Mouse (Mus musculus) heart, postnatal 4 days (tissue): ENCODE results near the gene Dnah9. TPM values are rescaled to one million over a fixed set of nuclear protein-coding genes. Genes with fewer than 3 reads are reported as not detected.

ENCODE experiments used
- DNase-seq: peaks from one replicate; pipeline ENCODE4 v3.0.0; 2021
- total RNA-seq, 2 experiments: library from RNA; stranded (reverse); gene quantifications; 2 replicates each; pipeline ENCODE4 v1.2.3; 2021

The Dnah9 gene
- not detected for total RNA-seq

DNA sequence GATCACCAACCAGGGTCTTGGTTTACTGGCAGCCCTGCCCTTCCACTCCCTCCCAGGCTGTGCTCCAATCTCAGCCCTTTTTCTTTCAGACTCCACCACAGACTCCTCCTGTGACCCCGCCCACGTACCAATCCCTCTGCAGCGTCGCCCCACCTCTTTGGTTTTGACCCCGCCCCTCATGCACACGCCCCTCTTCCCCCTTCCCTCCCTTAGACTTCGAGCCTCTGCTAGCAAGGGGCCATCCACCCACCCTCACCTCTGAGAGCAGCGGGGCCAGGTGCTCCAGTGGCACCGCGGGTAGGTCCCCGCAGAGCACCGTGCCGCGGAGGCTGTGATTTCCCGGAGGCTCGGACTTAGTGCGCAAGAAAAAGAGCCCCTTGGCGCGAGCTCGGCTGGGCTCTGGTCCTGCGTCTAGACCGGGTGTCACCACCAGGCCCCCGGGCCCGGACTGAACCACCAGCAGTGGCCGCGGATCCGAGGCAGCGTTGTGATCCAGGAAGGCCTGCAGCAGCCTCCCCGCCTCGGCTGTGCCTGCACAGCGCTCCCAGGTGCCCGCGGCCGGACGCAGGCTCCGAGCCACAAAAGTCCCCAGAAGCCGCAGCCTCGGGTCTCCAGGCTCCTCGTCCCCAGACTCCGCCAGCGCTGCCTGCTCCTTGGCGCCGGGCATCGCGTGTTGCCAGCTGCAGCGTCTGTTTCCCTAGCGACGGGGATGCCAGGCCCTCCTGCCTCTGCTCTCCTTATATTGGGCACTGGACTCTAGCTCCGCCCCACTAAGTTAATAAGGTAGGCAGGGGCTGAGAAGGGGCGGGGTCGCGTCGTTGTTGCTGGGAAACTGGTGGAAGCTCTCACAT lies at the start of gene Dnah9:
TSS of gene Dnah9 (minus strand) at position 751 of the 851 bp plus-strand sequence.
- peak; percentile 69 for DNase-seq

DNA sequence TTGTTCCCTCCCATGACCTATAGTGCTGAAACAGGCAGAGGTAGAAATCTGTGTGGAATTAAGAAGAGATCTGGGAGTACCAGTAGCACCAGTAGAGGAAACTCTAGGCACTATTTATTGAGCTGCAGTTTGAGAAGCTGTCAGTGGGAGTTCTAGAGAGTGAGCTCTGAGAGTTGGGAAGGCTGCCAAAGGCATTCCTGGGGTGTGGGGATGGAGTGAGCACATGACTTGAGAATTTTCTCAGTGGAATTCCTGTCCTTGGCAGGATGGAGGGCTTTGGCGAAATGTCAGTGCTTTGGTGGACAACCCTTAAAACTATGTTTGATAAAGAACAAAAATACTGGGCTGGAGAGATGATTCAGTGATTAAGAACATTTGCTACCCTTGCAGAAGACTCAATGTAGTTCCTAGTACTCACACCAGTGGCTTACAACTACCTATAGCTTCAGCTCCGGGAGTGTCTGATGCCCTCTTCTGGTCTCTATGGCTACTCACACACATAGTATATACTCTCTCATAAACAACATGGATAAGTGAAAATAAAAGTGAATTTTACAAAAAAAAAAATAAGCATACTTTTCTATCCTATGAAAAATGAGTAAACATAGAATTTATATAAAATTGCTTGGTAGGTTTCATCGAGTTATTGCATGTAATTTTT lies 20.4 kb upstream of the Dnah9 start:
- peak; percentile 85 for DNase-seq

DNA sequence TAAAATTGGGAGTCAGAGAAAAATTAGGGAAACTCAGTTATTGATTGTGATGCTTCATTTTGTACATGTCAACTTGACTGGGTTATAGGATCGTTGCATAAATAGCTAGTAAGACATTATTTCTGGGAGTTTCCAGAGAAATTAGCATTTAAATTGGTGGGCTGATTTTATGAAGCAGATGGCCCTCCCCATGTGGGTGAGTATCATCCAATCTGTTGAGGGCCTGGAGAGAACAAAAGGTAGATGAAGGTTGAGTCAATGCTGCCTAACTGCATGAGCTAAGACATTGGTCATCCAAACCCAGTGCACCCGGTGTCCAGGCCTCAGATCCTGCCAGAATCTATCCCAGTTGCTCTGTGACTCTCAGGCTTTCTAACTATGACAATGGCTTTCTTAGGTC lies 19.8 kb upstream of the Dnah9 start:
- DNase-seq: no peak

DNA sequence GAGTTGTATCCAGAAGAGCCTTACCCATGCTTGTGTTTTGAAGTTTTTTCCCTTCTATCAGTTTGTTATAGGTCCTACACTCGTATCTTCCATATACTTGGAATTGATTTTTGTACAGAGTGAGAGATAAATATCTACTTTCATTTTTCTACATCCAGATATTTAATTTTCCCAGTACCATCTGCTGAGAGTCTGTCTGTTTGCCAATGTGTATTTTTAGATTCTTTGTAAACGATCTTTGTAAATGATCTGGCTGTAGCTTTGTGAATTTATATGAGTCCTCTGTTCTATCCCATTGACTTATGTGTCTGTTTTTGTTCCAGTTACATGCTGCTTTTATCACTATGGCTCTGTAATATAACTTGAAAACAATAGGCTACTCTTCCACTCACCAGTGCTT lies 9.4 kb upstream of the Dnah9 start:
- no peak for DNase-seq

DNA sequence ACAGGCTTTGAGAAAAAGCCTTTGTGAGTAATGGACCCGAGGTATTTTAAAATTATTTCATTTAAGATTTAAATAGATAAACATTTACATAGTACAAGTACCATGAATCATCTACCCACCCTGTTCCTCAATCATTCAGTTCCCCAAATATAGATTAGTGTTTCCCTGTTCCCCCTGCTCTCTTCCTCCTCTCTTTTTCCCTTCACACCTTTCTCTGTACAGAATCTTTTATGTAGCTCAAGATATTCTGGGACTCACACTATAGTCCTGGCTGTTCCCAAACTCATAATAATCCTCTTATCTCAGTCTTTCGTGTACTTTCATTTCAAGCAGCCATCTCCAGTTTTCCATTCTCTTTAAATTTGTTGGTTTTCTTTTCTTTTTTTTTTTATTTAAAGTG lies 4.3 kb downstream of the Dnah9 start:
- no peak for DNase-seq

DNA sequence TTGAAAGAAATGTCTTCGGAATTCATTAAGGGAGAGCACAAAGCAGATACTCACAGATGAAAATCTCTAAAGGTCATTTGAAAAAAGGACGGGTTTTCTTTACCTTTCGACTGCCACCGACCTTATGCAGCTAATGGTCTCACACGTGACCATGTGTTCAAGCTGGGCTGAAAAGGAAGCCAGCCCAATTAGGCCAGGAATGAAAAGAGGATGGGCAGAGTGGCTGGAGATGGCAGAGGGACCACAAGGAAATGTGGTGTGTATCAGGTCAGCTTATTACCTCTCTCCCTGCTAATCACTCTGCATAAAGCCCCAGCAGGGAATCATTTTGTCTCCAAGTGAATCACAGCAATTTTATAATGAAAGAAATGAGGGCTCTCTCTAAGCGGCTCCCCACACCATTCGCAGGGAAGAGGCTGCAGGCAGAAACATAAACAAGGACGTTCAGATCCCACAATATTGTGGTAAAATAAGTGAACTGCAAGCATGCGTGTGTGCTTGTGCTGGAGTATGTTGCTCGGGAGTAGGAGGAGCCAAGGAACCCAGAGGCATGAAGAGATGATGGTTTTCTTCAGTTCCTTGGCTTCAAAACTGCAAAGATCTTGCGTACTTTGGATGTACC lies 27.6 kb downstream of the Dnah9 start:
- DNase-seq: no peak

DNA sequence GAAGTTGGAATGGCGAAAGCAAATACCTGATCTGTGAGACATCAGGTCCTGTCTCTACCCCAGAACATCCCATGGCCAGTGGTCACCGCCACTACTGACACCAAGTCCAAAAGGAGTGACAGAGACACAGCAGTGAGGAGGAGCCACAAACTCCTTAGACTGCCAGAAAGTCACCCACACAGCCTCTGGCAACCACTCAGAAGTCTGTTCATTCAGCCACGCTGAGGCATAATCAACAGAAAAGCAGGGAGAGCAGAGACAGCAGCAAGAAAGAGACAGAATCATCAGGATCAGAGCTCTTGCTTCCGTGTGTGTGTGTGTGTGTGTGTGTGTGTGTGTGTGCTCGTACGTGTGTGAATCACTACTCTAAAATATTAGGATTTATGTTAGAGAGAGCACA lies 33.5 kb downstream of the Dnah9 start:
- DNase-seq: no peak

DNA sequence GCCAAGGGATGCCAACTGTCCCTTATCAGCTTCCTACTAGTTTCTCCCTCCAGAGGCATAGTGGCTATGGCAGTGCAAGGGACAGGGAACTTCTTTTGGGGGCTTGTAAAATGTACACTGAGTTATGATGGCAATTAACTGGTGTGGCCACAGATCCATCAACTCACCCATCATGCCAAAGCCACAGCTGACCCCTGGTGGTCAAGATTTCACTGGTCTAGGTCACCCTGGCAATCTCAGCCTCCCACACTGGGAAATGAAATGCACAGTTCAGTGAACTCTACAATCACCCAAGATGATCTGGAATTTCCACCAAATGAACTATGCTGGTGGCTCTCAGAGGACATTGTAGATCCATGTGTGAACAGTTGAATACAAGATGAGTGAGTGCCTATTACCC lies 42.2 kb downstream of the Dnah9 start:
- DNase-seq: no peak

DNA sequence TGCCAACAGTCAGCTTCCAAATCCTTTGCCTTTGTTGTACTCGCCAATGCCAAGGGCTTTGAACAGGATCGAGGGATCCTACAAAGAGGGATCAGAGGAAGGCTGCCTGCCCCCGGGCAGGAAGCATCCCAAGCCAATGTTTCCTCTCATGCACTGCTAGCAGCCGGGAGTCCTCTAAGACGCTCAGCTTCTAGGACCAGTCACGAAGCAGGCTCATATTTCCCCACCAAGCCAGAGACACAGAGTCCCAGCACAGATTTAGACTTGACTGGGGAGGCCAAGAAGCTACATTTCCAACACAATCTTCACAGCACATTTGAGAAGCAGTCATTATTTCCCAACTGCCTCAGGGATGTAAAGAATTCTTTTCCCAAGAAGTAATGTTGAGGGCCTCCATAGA lies 43.9 kb downstream of the Dnah9 start:
- no peak for DNase-seq

DNA sequence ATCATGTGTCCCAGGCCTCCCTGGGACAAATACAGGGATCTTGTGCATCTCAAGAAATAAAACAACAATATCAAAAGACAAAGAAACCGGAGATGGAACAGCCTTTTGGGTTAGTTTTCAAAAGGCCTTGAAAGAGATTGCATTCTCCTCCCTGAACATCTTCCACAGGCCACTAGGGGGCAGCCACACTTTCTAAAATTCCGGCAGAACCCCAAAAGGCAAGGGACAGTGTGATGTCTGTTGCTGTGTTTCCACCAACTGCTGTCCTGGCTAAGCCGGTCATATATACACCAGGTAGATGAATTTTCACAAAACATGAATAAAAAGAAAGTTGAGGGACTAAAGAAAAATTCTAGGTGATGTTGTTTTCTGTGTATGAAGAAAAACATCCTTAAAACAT lies 46.3 kb downstream of the Dnah9 start:
- DNase-seq: peak; percentile 64

DNA sequence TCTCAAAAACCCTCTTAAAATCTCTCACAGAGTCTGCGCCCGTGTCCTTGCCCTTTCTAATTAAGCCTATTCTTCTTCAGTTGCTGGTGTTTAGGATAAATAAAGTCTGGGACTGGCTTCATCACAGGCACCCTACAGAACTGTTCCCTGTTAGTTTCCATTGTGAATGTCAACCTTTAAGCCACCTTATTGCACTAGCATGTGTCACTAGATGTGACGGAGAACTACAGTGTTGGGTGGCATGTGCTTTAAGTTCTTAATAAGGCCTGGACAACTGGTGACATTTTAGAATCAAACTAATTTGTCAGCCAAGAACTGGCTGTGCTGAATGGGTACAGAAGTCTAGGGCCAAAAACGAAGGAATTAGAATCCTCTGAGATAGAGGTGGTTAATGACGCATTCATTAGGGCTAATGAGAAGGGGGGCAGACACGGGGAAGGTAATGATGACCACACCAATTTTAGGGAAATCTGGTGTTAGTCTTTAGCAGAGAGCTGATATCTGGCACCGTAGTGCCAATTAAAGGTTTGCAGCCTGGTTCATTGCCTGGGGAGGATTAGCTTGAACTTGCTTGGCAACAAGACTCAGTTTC lies 84.6 kb downstream of the Dnah9 start:
- no peak for DNase-seq

DNA sequence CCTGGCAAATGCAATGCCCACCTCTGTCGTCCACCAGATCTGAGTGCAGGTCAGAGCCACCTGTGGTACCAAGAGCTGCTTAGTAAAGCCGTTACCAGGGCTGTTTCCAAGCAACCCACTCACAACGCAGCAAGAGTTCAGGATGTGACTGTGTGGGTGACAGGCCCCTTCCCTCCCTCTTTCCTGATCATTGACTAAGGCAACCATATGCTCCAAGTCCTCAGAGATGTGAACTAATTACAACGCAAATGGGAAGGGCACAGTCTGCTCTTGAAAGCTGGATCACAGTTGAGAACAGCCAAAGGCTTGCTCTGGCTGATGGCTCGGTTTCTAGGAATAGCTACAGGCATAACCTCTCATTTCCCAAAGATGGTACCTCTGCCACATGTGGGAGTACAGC lies 95.4 kb downstream of the Dnah9 start:
- no peak for DNase-seq

DNA sequence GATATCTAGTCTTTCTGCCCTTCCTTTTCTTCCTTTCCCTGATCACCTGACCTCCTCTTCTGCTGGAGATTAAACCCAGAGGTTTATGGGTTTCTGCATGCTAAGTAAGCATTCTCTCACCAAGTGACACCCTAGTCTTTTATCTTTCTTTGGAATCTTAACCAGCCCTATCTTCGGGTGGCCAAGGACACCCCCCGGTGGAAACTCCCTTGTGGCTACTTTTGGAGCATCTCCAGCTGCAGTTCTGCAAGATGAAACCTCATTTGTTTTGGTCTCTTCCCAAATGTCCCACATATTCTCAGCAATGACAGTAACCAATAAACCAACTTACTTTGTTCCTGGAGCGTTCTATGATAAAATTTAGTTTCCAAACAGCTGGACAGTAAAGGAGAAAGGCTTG lies 109.4 kb downstream of the Dnah9 start:
- DNase-seq: no peak

DNA sequence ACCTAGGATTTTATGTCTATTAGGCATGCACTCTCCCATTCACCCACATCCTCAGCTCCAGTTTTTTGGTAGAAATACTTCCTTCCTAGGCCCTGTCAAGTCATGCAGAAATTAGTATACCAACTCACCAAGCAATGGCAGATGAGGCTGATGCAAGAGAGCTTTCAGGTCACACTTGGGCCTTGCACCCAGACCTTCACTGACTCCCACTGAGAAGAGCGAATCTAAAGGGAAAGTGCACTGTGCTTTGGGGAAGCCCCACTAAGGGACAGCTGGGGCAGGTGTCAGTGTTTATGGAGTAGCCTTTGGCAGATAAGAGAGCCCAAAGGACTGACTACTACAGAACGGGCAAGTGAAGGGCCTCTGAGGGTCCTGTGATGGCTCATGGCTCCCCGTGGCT lies 117.1 kb downstream of the Dnah9 start:
- DNase-seq: no peak

DNA sequence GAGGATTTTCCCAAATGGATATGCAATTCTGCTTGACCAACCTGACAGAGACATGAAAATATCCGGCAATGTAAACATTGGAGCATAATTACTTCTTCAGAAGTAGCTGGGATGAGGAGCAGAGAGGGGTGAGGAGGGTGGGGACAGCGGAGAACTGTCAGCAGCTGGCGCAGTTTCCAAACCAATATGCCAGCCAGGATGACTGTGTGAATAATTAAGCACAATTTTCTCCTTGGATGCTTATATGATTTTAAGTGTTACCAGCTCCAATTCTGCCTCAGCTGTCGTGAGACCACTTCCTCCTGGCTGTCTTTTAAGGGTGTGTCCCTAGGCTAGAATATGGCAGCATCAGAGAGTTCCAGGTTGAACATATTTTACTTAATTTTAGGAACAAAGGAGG lies 119.2 kb downstream of the Dnah9 start:
- DNase-seq: no peak

DNA sequence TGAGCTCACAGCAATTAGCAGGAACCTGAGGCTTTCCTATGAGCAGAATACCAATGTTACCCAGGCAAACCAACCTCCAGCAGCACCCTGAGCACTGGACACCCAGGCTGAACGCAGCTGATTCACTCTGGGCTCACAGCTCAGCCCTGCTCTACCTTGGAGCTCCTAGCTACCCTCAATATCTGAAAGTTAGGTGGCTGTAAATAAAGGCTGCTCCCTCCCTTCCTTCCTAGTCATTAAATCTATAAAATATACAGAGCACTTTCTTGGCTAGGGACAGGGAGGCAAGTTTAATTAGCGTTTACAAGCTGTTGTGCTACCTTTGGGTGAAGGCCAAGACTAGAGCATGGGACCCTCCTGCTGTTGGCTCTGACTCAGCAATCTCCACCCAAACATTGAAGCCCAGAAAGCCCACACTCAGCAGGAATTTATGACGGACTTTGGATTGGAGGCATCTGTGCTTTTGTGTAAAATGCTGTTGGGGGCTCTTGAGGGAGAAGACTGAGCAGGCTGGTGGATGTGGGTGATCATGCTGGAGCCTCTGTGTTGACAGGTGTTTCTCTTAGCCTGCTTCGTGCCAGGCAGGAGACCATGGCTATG lies 121.7 kb downstream of the Dnah9 start:
- DNase-seq: no peak

DNA sequence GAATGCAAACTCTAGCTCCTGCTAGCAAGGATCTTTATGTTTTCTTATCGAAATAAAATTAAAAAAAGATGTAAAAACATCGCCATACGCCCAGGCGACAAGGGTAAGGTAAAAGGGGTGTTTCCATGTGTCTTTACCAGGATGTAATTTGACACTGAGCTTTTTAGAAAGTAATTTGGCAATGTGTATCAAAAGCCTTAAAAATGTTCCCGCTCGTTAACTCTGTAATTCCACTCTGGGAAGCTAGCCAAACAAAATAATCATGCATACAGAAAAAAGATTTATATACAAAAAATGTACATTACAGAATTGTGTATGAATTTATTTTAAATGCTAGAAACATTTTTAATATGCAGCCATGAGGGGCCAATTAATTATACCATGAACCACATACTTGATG lies 124.7 kb downstream of the Dnah9 start:
- DNase-seq: no peak

DNA sequence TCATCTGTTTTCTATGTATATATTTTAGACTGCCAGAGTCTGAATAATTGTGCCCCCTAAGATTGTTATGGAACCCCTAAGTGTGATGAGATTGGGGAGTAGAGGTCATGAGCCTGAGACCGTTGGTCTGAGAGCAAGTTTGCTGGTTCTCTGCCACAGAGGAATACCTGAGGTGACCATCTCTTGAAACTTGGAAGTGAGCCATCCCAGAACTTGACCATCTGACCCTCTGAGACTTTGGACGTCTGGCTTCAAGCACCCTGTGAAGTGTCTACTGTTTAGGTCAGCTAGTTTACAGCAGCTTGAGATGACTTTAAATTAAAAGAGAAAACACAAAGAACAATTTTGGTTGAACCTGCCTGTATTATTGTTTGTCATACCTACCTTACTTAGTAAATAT lies 125.8 kb downstream of the Dnah9 start:
- no peak for DNase-seq

DNA sequence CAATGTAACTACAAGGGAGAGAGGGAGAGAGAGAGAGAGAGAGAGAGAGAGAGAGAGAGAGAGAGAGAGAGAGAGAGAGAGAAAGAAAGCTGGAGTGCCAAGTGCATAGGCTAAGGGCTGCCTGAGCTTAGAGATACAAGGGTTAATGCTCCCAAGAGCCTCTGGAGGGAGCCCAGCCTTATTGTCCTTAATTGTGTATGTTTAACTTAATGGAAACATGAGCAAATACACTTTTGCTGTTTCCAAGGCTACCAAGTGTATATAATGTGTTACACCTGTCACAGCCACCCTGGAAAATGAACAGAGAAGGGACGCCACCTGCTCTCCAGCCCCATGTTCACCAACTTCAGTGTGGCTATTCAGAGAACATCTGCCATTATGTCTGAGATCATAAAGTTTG lies 142.6 kb downstream of the Dnah9 start:
- no peak for DNase-seq

DNA sequence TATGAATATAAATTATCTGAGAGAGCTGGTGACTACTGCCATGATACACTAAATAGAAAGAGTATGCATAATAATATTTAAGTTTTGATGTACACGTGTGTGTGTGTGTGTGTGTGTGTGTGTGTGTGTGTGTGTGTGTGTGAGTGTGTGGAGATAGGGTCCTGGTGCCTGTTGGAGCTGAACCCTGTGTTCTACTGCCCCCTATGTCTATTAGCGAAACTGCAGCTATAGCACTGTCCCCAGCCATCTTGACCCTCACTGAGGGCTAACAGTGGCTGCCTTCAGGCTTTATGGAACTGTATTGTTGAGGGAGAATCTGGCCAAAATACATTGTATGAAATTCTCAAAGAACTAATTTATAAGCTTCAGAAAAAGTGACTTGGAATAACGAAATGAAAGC lies 192.5 kb downstream of the Dnah9 start:
- no peak for DNase-seq

DNA sequence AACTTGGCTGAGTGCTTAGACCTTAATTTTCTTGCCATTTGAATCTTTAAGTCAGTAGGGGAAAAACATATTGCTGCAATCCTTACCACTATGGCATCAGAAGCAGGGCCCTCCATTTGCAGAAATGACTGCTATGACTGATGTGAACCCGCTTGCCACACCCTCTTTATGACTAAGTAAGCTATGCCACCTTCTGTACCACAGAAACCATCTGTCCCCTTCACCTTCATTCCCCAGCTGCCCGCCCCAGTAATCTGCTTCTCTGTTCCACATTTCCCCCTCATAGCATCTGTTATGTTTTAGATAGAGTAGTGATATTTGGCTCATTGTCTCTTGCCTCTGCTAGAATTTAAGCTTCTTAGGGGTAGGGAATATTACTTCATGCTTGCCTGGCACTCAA lies 237.6 kb downstream of the Dnah9 start:
- no peak for DNase-seq

DNA sequence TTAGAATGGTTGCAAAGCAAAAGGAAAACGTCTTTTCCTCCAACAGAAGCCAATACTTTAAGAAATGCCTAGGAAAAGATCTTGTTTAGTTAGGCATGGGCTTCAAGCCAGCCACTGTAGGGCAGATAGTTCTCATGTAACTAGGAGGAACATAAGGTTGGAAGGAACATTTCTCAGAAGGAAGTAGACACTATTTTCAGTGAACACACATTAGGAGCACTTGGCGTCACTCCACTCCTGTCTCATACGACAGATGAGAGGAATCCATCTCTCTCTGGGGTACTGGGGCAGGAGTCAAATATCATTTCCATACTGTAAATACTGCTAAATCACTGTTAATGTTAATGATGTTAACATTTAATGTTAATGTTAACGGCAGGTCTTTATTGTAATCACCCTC lies 238.0 kb downstream of the Dnah9 start:
- no peak for DNase-seq

DNA sequence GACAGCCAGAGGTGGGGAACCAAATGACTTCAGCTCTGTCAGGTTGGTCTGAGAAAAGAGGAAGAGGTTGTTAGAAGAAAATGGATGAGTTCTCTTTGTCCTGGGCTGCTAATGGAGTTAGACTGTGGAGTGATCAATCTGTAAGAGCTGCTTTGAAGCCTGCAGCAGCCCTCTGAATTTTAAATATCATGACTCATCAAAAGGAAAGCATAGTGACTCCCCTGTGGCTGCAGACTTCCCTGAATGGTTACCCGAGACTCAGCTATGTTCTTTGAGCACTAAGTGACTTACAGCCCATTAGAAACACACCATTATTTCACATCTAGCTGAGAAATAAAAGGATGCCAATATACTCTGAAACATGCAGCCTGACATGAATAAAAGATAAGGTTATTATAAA lies 240.4 kb downstream of the Dnah9 start:
- DNase-seq: no peak
